Mouse (Mus musculus) gastrocnemius, postnatal 10 days (tissue): ENCODE measurements around the gene Acap2. TPM values are rescaled to one million over a fixed set of nuclear protein-coding genes. Genes with fewer than 3 reads are reported as not detected.

Experiments used
- DNase-seq: peaks from one replicate; pipeline ENCODE4 v3.0.0; 2021; ENCODE audit warnings: mixed read lengths
- total RNA-seq, 2 experiments: library from RNA; stranded (reverse); gene quantifications; 2 replicates each; pipeline ENCODE4 v1.2.3; 2021

Acap2 gene
- total RNA-seq, 2 experiments from 2014 or later: 21.1 to 23.8 TPM

GRCm38 (mm10) chr16:31205726-31206125 is 4.7 kb upstream of the Acap2 start:
- no peak for DNase-seq

DNA sequence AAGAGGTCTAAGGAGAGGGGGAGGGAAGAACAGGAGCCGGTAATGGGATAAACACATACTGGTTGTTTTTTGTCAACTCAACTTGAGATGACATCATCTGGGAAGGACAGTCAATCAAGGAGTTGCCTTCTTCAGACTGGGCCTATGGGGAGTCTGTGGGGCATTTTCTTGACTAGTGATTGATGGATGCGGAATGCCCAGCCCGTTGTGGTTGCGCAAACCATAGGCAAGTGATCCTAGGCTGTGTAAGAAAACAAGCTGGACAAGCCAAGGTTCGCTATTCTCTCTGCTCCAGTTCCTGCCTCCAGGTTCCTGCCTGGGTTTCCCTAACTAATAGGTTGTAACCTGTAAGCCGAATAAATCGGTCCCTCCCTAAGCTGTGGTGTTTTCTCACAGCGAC is 4.1 kb upstream of the Acap2 start:
- DNase-seq: no peak

DNA sequence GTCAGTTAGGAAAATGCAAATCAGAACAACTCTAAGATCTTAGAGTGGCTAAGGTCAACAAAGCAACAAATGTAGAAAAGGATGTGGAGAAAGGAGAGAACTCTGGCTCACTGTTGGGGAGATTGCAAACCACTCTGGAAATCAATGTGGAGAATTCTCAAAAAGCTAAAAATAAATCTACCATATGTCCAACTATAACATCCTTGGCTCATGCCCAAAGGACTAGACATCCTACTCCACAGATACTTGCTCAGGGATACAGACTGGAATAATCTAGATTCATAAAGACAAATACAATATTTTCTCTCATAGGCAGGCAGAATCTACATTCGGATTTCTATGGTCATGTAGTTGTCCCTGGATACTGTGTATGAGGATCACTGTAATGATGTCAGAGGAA is 3.2 kb upstream of the Acap2 start:
- no peak for DNase-seq

- DNase-seq: no peak
Measured at GRCm38 (mm10) chr16:31201704-31202103, 659 bp upstream of the Acap2 start.

GRCm38 (mm10) chr16:31199926-31200789 is 887 bp downstream of the Acap2 start:
- peak; percentile 75 for DNase-seq

- DNase-seq: peak; percentile 44
Measured at GRCm38 (mm10) chr16:31199591-31199925, 1.5 kb downstream of the Acap2 start.

GRCm38 (mm10) chr16:31196971-31197370 is 4.1 kb downstream of the Acap2 start:
- no peak for DNase-seq

- DNase-seq: no peak
Measured at GRCm38 (mm10) chr16:31192526-31192925, 8.5 kb downstream of the Acap2 start.

- DNase-seq: no peak
Measured at GRCm38 (mm10) chr16:31191818-31192217, 9.2 kb downstream of the Acap2 start.

DNA sequence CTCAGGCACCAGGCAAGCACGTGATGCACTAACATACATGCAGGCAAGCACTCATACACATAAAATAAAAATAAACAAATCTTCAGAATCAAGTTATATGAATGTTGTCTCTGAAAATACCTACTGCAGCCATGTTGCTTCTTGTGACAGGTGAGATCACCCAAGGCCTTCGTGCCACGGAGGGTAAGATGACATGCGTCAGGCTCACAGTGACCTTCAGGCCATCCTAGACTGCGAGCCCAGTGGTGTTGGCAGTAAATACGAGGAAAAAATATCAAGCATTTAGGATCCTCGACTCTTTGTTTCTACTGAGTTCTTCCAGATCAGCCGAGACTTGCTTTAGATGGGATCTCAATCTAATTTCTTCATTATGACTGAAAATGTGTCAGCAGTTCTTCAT is 10.6 kb downstream of the Acap2 start:
- DNase-seq: no peak

GRCm38 (mm10) chr16:31189291-31189690 is 11.8 kb downstream of the Acap2 start:
- no peak for DNase-seq

- DNase-seq: no peak
Measured at GRCm38 (mm10) chr16:31188799-31189198, 12.2 kb downstream of the Acap2 start.

GRCm38 (mm10) chr16:31188270-31188669 is 12.8 kb downstream of the Acap2 start:
- DNase-seq: no peak

- no peak for DNase-seq
Measured at GRCm38 (mm10) chr16:31187192-31187591, 13.9 kb downstream of the Acap2 start.

DNA sequence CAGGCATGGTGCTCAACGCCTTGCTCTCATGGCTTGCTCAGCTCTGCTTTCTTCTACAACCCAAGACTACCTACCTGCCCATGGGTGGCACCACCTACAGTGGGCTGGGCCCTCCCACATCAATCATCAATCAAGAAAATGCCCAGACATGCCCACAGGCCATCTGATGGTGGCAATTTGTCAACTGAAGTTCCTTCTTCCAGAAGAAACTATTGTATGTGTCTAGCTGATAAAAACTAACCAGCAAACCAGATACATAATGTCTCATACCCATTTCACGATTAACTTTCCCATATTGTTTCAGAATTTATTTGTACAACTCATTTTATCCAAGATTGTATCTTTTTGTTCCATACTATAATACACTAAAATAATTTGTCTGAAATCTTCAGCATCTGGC is 15.3 kb downstream of the Acap2 start:
- DNase-seq: no peak

- DNase-seq: no peak
Measured at GRCm38 (mm10) chr16:31184727-31185126, 16.3 kb downstream of the Acap2 start.

DNA sequence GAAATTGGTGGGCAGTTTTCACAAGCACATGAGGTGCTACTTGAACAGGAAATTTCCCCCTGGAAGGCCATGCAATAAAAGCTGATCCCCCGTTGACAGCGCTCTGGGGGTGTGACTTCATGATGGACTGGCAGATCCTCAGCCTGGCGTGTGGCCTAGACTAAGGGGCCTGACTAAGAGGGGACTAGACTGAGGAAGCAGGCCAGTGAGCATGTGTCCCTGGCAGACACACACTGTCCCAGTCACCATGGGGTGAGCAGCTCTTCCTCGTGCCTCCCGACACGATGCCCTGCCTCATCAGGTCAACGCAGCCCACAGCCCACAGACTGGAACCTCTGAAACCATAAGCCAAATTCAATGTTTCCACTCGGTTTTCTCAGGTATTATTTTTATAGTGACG is 18.5 kb downstream of the Acap2 start:
- DNase-seq: no peak

DNA sequence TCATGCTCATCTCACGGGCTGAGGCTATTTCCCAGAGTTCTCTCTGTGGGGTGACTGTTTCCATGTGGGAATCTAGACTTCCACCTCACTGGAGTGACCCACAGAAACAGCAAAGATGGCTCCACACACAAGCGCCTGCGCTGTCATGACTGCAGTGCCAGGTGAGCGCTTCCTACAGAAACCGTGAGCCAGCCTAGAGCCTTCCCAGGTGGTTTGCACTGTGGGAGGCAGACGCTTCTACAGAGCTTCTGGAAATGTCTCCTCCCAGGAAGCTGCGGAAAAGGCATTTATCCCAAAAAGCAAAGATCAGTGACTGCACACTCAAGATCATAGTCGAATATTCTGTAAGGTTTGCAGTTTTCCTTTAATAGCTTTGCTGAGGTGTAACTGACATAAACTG is 20.2 kb downstream of the Acap2 start:
- no peak for DNase-seq

DNA sequence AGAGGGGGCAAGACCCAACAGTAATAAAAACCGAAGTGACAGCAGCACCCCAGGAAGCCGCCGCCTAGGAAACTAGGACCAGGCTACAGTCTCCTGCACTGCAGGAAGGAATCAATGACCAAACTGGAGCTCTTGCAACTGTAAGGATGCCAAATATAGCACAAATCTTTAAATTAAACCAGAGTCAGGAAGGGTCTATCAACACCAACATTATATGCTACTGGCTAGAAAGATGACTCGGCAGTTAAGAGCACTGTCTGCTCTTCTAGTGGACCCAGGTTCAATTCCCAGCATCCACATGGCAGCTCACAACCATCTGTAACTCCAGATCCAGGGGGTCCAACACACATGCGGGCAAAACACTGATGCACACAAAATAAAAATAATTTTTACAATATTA is 21.7 kb downstream of the Acap2 start:
- DNase-seq: no peak

DNA sequence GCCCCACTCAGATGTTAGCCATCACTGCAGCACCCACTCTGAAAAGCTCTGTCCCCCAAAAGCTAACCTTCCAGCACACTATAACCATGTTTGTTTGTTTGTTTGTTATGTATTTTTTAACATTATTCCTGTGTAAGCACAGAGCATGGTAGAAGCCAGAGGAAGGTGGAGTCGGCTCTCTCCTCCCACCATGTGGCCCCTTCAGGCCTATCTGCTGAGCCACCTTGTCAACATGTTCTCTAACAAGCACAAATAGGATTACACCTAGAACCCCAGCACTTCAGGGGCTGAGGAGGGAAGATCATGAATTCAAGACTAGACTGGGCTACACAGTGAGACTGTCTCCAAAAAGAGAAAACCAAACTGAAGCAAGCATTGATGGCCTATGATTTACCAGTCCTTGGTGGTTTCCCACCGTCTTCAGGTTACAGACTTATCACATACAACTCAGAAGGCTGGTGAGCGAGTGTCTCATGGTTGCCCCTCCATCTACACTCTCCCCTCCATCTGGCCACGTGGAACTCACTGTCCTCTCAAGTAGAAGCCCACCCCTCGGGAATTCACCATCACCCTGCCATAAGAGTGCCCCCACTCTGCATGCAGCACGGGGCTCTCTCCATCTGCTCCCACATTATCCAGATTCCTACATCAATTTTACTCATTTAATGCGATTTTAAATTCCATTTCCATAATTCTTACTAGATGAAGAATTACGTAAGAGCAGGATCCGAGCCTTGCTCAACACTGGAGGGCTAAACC is 26.0 kb downstream of the Acap2 start:
- DNase-seq: no peak

DNA sequence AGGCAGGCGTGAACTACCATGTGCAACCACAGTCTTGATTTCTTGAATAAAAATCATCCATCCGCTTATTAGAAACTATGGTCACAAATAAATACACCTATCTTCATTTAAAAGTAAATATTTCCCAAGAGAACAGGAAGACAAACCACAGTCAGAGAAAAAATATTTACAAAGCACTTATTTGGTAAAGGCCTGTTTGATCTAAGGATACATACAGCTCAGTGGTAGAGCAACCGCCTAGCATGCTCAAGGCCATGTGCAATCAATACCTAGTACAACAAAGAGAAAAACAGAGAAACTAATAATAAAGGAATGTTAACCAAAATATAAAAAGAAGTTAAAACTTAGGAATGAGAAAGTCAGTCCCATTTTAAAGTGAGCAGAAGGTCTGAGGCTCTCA is 28.8 kb downstream of the Acap2 start:
- DNase-seq: no peak

DNA sequence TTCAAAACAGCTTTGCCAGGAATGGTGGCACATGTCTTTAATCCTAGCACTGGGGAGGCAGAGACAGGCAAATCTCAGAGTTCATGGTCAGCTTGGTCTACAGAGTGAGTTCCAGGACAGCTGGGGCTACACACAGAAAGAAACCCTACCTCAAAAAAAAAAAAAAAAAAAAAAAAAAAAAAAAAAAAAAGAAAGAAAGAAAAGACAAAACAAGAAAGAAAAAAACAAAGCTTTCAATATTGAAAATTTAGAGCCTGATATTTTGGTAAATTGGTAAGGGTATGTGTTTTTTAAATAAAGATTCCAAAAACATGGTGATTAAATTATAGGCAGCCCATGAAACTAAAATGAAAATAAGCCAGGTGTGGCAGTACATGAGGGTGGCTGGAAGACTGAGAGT is 29.6 kb downstream of the Acap2 start:
- DNase-seq: no peak

DNA sequence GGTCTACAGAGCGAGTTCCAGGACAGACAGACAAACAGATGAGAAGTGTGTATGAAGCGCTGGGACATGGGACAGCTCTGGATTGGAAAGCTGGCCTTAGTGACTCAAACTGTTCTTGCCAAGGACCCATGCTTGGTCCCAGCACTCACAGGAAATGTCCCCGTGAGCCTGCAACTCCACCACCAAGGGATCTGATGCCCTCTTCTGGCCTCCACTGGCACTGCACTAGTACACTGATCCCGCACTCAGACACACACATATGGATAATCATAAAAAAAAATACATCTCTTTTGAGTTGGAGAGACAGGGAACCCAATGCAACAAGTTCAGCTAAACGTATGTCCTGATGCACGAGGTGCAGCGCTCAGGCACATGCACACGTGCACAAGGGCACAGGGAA is 30.7 kb downstream of the Acap2 start:
- DNase-seq: no peak

GRCm38 (mm10) chr16:31169596-31169995 is 31.4 kb downstream of the Acap2 start:
- no peak for DNase-seq
